Mouse (Mus musculus): ENCODE results near the gene Ap1b1. TPM values are rescaled to one million over a fixed set of nuclear protein-coding genes. Genes with fewer than 3 reads are reported as not detected.

The Ap1b1 gene
- polyA plus RNA-seq, 1 experiment from 2014 or later = 48.9 TPM

DNA sequence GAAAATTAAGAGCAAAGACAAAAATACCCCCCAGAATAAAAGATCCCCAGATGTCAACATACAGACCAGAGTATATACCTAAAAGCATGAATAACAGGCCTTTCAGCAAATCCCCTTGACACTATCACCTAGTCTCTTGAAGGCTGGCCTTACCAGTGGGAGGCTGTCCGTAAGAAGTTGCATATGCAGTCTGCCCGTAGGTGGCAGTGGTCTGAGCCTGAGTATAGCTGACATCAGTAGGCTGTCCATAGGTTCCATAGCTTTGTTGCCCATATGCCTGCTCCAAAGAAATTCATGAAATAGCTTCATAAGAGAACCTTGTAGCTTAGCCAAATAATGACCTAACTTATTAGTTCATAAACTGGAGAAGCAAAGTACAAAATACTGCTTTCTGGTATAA is 105.1 kb downstream of the Ap1b1 start:
- H3K27ac ChIP-seq (replicated peaks; ENCODE audit: low read depth, low read length) = no peak overlapping the region
- H3K4me1 ChIP-seq (ENCODE audit: control insufficient read depth, insufficient read depth, low read length) = peaks cover 9% of the 10 kb centered on the region
- no peak overlapping the region for H3K9ac ChIP-seq (ENCODE audit: low read depth, low read length)
- H3K36me3 ChIP-seq (ENCODE audit: control insufficient read depth, insufficient read depth, low read length) = peaks cover 67% of the 10 kb centered on the region
- DNase-seq (ENCODE audit: low spot score) (peak; percentile 36), ATAC-seq (ENCODE audit: low read depth) (no peak)
- H3K4me3 ChIP-seq (ENCODE audit: low read depth, low read length) = no peak overlapping the region
- no peaks in the 10 kb centered on the region for H3K27me3 ChIP-seq (replicated peaks; ENCODE audit: control insufficient read depth, insufficient read depth, low read length)
- H3K4me2 ChIP-seq (ENCODE audit: low read depth, low read length) = no peak overlapping the region
- H3K9me3 ChIP-seq (ENCODE audit: control insufficient read depth, low read length) = no peaks in the 10 kb centered on the region
- WGBS = 40% methylated on average over 2 of the region's 2 CpGs

Small RNA genes within 50 kb of the gene (microRNA-seq; reads per million reads assigned to microRNA genes)
- not detected for gene Gm47296 (ENCODE audit: borderline number of aligned reads)

Other genes with a start within 250 kb of the Ap1b1 start
- 0.15 and 0.30 TPM in 2 replicates for gene Cabp7, start 240.0 kb upstream of the Ap1b1 start, polyA plus RNA-seq (2014; fragmentation: Nextera tagmentation; extraction: Ambion mirVana)
- 40.5 and 43.1 TPM in 2 replicates for gene Nf2, start 137.3 kb upstream of the Ap1b1 start, polyA plus RNA-seq (2014; fragmentation: Nextera tagmentation; extraction: Ambion mirVana)
- gene Nipsnap1, start 112.9 kb upstream of the Ap1b1 start, polyA plus RNA-seq (2014; fragmentation: Nextera tagmentation; extraction: Ambion mirVana) = 32.1 and 41.4 TPM in 2 replicates
- gene Thoc5, start 91.5 kb upstream of the Ap1b1 start, polyA plus RNA-seq (2014; fragmentation: Nextera tagmentation; extraction: Ambion mirVana) = 27.9 and 32.3 TPM in 2 replicates
- gene Nefh, start 38.8 kb upstream of the Ap1b1 start, polyA plus RNA-seq (2014; fragmentation: Nextera tagmentation; extraction: Ambion mirVana) = 1.6 and 1.7 TPM in 2 replicates
- gene Rasl10a, start 71.3 kb downstream of the Ap1b1 start, polyA plus RNA-seq (2014; fragmentation: Nextera tagmentation; extraction: Ambion mirVana) = 3.8 and 4.8 TPM in 2 replicates
- 33.8 and 38.1 TPM in 2 replicates for gene Gas2l1, start 78.5 kb downstream of the Ap1b1 start, polyA plus RNA-seq (2014; fragmentation: Nextera tagmentation; extraction: Ambion mirVana)
- gene Rhbdd3, start 112.1 kb downstream of the Ap1b1 start, polyA plus RNA-seq (2014; fragmentation: Nextera tagmentation; extraction: Ambion mirVana) = 21.8 and 26.5 TPM in 2 replicates
- 283 and 350 TPM in 2 replicates for gene Ewsr1, start 112.4 kb downstream of the Ap1b1 start, polyA plus RNA-seq (2014; fragmentation: Nextera tagmentation; extraction: Ambion mirVana)
- 38.0 and 41.9 TPM in 2 replicates for gene Emid1, start 165.4 kb downstream of the Ap1b1 start, polyA plus RNA-seq (2014; fragmentation: Nextera tagmentation; extraction: Ambion mirVana)